Mouse (Mus musculus) lung, postnatal 0 days (tissue): Measurements from ENCODE around the gene Vta1. TPM values are rescaled to one million over a fixed set of nuclear protein-coding genes. Genes with fewer than 3 reads are reported as not detected.

Source experiments
- ATAC-seq: fragments of 200-750 bp; cut with Nextera tagmentation; 2 replicates; pipeline ENCODE4 v1.8.0; 2017; ENCODE audit warnings: moderate library complexity
- DNase-seq: peaks from one replicate; pipeline ENCODE4 v3.0.0-alpha.2; 2016; ENCODE audit warnings: low spot score
- H3K27ac ChIP-seq: fragments of 300-500 bp; sonication (generic); 2 replicates; pipeline ENCODE4 v1.5.1; 2014; ENCODE audit warnings: antibody characterized with exemption, mild to moderate bottlenecking, low read length, mixed read lengths
- H3K27me3 ChIP-seq: fragments of 300-500 bp; sonication (generic); replicated peaks from 2 replicates; pipeline ENCODE4 v1.6.1; 2014; ENCODE audit warnings: low read length, mixed read lengths; ENCODE audit not compliant: insufficient read depth
- H3K36me3 ChIP-seq: fragments of 300-500 bp; sonication (generic); 2 replicates; pipeline ENCODE4 v1.6.1; 2014; ENCODE audit warnings: low read length, mixed read lengths; ENCODE audit not compliant: insufficient read depth
- H3K4me1 ChIP-seq: fragments of 300-500 bp; sonication (generic); 2 replicates; pipeline ENCODE4 v1.6.1; 2014; ENCODE audit warnings: antibody characterized with exemption, low read depth, low read length, mixed read lengths; ENCODE audit not compliant: insufficient read depth
- H3K4me2 ChIP-seq: fragments of 300-500 bp; sonication (generic); replicated peaks from 2 replicates; pipeline ENCODE4 v1.6.1; 2014; ENCODE audit warnings: low read depth, mild to moderate bottlenecking, low read length, moderate library complexity, mixed read lengths
- H3K4me3 ChIP-seq: fragments of 300-500 bp; sonication (generic); 2 replicates; pipeline ENCODE4 v1.5.1; 2014; ENCODE audit warnings: low read depth, low read length
- H3K9ac ChIP-seq: fragments of 300-500 bp; sonication (generic); replicated peaks from 2 replicates; pipeline ENCODE4 v1.6.1; 2014; ENCODE audit warnings: low read depth, mild to moderate bottlenecking
- H3K9me3 ChIP-seq: fragments of 300-500 bp; sonication (generic); 2 replicates; pipeline ENCODE4 v1.6.1; 2016; ENCODE audit warnings: low read length, mixed read lengths
- CTCF ChIP-seq: IDR thresholded peaks from 2 replicates; pipeline ENCODE4 v1.5.1; 2016; ENCODE audit warnings: antibody characterized with exemption, mild to moderate bottlenecking
- EP300 ChIP-seq: IDR thresholded peaks from 2 replicates; pipeline ENCODE4 v1.6.1; 2016; ENCODE audit warnings: antibody characterized with exemption, mild to moderate bottlenecking, control low read depth
- WGBS: fragments of 180-500 bp; shearing (Covaris S2); extraction: QIAGEN DNeasy Blood & Tissue Kit; methylation state at CpG from one replicate; pipeline ENCODE4 v1.1.7; 2014; 5-methylcytosine and 5-hydroxymethylcytosine counted together
- polyA plus RNA-seq: library from polyadenylated mRNA; unstranded; fragments of >200 nt; fragmentation: Nextera tagmentation; extraction: Ambion mirVana; gene quantifications from 2 replicates; pipeline ENCODE4 v1.2.1, GENCODE M21; 2015

Gene Vta1
- polyA plus RNA-seq, 1 experiment from 2014 or later: 85.6 TPM

DNA sequence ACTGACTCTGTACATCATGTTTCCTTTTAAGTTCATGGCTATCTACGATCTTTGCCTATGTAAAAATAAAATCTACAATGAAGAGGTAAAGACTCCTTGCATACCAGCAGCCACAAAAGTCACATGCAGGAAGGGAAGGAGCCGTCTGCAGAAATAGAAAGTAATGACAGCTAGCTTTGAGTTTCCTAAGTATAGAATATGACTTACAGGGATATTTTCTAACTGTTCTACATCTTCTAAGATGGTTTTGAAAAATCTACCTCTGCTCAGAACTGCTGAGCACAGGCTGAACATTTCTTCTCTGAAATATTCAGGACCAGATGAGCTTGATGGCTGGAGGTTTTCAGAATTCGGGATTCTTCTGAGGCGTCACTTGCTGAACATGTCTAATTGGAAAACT lies 66.3 kb downstream of the Vta1 start:
- no peaks in the 10 kb centered on the region for H3K27me3 ChIP-seq
- no peak overlapping the region for H3K4me2 ChIP-seq
- TF ChIP-seq CTCF: no peak
- TF ChIP-seq EP300: no peak
- no peak overlapping the region for H3K27ac ChIP-seq
- WGBS: 73% methylated on average over 4 of the region's 4 CpGs
- H3K4me3 ChIP-seq: no peak overlapping the region
- no peaks in the 10 kb centered on the region for H3K36me3 ChIP-seq
- no peak overlapping the region for H3K9ac ChIP-seq
- H3K4me1 ChIP-seq: no peaks in the 10 kb centered on the region
- no peaks in the 10 kb centered on the region for H3K9me3 ChIP-seq
- ATAC-seq: no peak
- no peak for DNase-seq

DNA sequence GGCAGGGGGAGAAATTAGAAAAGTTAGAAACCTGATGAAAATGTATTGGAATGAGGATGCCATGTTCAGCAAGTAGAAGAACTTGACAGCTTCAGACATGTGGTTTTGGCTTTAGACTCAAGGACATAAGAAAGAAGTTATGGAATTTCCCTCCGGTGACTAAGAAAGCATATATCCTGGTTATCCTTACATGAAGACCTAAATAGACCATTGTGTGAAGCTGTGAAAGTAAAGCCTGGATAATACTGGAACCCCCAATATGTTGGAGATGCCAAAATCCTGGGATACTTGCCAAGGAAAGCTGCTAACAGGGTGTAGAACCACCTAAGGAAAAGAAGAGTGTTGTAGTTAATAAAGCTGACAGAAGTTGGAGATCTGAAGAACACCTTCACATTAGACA lies 79.7 kb downstream of the Vta1 start:
- no peaks in the 10 kb centered on the region for H3K4me1 ChIP-seq
- H3K4me2 ChIP-seq: no peak overlapping the region
- no peak for TF ChIP-seq EP300
- TF ChIP-seq CTCF: no peak
- no peaks in the 10 kb centered on the region for H3K36me3 ChIP-seq
- no peak overlapping the region for H3K27ac ChIP-seq
- ATAC-seq (no peak), DNase-seq (no peak)
- H3K4me3 ChIP-seq: no peak overlapping the region
- no peaks in the 10 kb centered on the region for H3K27me3 ChIP-seq
- no peak overlapping the region for H3K9ac ChIP-seq
- no peaks in the 10 kb centered on the region for H3K9me3 ChIP-seq
- 95% methylated on average over 1 of the region's 1 CpGs for WGBS

DNA sequence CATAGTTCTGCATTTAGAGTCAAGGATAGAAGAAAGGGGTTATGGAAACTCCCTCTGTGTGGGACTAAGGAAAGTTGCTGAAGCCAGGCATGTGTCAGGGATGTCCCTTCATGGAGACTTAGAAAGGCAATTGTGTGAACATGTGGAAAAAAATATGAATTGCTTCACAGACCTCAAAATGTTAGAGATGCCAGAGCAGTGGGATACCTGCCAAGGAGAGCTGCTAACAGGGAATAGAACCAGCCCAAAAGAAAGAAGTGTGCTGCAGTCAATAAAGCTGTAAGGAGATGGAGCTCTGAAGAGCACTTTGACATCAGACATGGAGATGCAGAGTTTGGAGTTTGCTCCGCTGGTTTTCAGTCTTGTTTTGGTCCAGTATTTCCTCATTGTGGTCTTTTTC lies 86.2 kb downstream of the Vta1 start:
- no peak overlapping the region for H3K9ac ChIP-seq
- TF ChIP-seq EP300 (no peak), CTCF (no peak)
- H3K36me3 ChIP-seq: no peaks in the 10 kb centered on the region
- no peaks in the 10 kb centered on the region for H3K9me3 ChIP-seq
- no peak overlapping the region for H3K27ac ChIP-seq
- no peaks in the 10 kb centered on the region for H3K4me1 ChIP-seq
- no peaks in the 10 kb centered on the region for H3K27me3 ChIP-seq
- no peak overlapping the region for H3K4me3 ChIP-seq
- H3K4me2 ChIP-seq: no peak overlapping the region
- 60% methylated on average over 1 of the region's 1 CpGs for WGBS
- no peak for DNase-seq
- ATAC-seq: no peak

GRCm38 (mm10) chr10:14618301-14618700 lies 87.1 kb downstream of the Vta1 start:
- no peak for DNase-seq
- TF ChIP-seq EP300 (no peak), CTCF (no peak)
- Histone ChIP-seq H3K4me3 (no peak overlapping the region), H3K4me1 (no peaks in the 10 kb centered on the region), H3K27ac (no peak overlapping the region), H3K4me2 (no peak overlapping the region), H3K36me3 (no peaks in the 10 kb centered on the region), H3K9ac (no peak overlapping the region), H3K27me3 (no peaks in the 10 kb centered on the region), H3K9me3 (no peaks in the 10 kb centered on the region)
- WGBS: 84% methylated on average over 1 of the region's 1 CpGs
- ATAC-seq: no peak

- TF ChIP-seq CTCF (no peak), EP300 (no peak)
- DNase-seq (no peak), ATAC-seq (no peak)
- no peaks in the 10 kb centered on the region for H3K4me1 ChIP-seq
- no peak overlapping the region for H3K27ac ChIP-seq
- H3K36me3 ChIP-seq: no peaks in the 10 kb centered on the region
- H3K4me2 ChIP-seq: no peak overlapping the region
- no peak overlapping the region for H3K4me3 ChIP-seq
- H3K9ac ChIP-seq: no peak overlapping the region
- H3K27me3 ChIP-seq: no peaks in the 10 kb centered on the region
- H3K9me3 ChIP-seq: no peaks in the 10 kb centered on the region
Measured at GRCm38 (mm10) chr10:14615441-14615840, 89.9 kb downstream of the Vta1 start.

DNA sequence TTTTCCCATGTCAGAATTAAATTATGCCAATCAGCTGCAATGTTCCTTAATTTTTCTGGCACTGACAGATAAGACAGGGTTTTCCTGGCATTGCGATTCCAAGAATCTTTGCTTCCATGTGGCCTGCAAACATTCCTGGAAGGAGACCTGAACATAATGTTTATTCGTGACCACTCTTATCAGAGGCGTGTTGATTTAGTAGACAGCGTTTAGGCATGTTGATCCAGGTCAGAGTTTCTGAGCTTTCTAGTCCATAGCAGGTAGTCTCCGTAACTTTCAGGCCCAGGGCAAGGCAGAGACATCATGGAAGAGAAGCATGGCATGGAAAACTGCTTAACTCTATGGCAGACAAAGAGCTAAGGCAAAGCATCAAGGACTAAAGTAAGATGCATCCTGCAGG lies 97.8 kb downstream of the Vta1 start:
- H3K9ac ChIP-seq: no peak overlapping the region
- DNase-seq (no peak), ATAC-seq (no peak)
- H3K27ac ChIP-seq: no peak overlapping the region
- no peaks in the 10 kb centered on the region for H3K27me3 ChIP-seq
- no peaks in the 10 kb centered on the region for H3K9me3 ChIP-seq
- no peak overlapping the region for H3K4me3 ChIP-seq
- no peaks in the 10 kb centered on the region for H3K36me3 ChIP-seq
- H3K4me2 ChIP-seq: no peak overlapping the region
- no peaks in the 10 kb centered on the region for H3K4me1 ChIP-seq
- WGBS: 54% methylated on average over 5 of the region's 5 CpGs
- TF ChIP-seq CTCF (no peak), EP300 (0 out of 2 replicates have a peak, but pooled peaks have one; percentile 39)

Other genes starting within 250 kb of the Vta1 start
- gene Adgrg6, start 159.9 kb downstream of the Vta1 start, polyA plus RNA-seq: 22.1 and 28.3 TPM in 2 replicates
- not detected in 2 replicates for gene Nmbr, start within 50 bp of the Vta1 start, polyA plus RNA-seq
- gene Gje1, start 12.7 kb upstream of the Vta1 start, polyA plus RNA-seq: not detected in 2 replicates